In the genomic region with DNA sequence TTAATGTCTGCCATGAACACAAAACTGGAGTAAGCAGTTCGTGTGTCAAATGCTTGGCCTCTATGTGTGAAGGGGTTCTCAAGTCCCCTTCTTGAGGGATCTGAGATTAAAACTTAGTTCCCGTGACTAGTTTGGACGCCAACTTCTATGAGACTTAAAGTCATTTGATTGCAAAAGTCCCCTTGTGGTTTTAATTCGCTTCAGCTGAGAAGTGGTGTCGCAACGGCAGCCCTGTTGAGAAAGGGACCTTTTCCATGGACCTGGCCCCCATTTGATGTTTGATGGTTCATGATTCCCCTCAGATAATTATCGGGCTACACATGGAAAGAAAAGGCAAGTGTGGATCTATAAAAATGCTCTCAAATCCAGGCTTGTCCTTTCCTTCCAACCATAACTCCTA, we compare ENCODE assay signal across 9 mouse cellular contexts. TPM values are rescaled to one million over a fixed set of nuclear protein-coding genes. Genes with fewer than 3 reads are reported as not detected.
A peak's percentile ranks its signal among the peaks of the same experiment; 100 is the strongest.
DNase-seq lines count a peak whose midpoint lies in the region; ATAC-seq and TF ChIP-seq lines count a peak whose summit lies in the region.
"Had no signal": no experiment of that assay in that cellular context is flagged by ENCODE, and none has a peak within 500 bp of the region (broad histone marks: within the 10 kb centered on the region; RNA-seq: fewer than 3 reads in every experiment).

No protein-coding gene starts in this region.

- peak overlapping the region; percentile 59; the same call in 1 of the 2 replicates for H3K4me2 ChIP-seq in kidney, postnatal 0 days (ENCODE audit: low read length)
- H3K4me2 ChIP-seq in intestine, postnatal 0 days (replicated peaks; ENCODE audit: low read depth), result no peak overlapping the region

- H3K4me1 ChIP-seq in kidney, postnatal 0 days (replicated peaks; ENCODE audit: insufficient read depth, low read length), result no peaks in the 10 kb centered on the region; the same call in none of the 2 replicates
- H3K4me1 ChIP-seq in intestine, postnatal 0 days (replicated peaks; ENCODE audit: control insufficient read depth, insufficient read depth, low read length), result peaks cover 21% of the 10 kb centered on the region
- H3K4me1 ChIP-seq in megakaryocyte, embryonic 14.5 days, result peaks cover 73% of the 10 kb centered on the region

- no peak for TF ChIP-seq CTCF in kidney, postnatal 0 days (IDR thresholded peaks at IDR 0.05; ENCODE audit: low read depth)
- TF ChIP-seq CTCF in intestine, postnatal 0 days (IDR thresholded peaks at IDR 0.05; ENCODE audit: low read depth), result no peak

- no peak for ATAC-seq in CD4-positive, CD25-positive, alpha-beta regulatory T cell, adult 4 months
- no peak for ATAC-seq in kidney, postnatal 0 days (replicated peaks; ENCODE audit: low FRiP score, low read depth)
- ATAC-seq in intestine, postnatal 0 days, result no peak

- WGBS in kidney, postnatal 0 days, result 92% methylated on average over 7 of the region's 7 CpGs
- 87% methylated on average over 7 of the region's 7 CpGs for WGBS in intestine, postnatal 0 days

- H3K4me3 ChIP-seq in kidney, postnatal 0 days (replicated peaks; ENCODE audit: low read depth, low read length), result no peak overlapping the region
- H3K4me3 ChIP-seq in intestine, postnatal 0 days (ENCODE audit: low read depth, low read length), result no peak overlapping the region
- peak overlapping the region; percentile 78 for H3K4me3 ChIP-seq in megakaryocyte, embryonic 14.5 days (replicated peaks)

- no peaks in the 10 kb centered on the region for H3K27me3 ChIP-seq in kidney, postnatal 0 days (ENCODE audit: insufficient read depth, low read length)
- H3K27me3 ChIP-seq in intestine, postnatal 0 days (replicated peaks; ENCODE audit: control insufficient read depth, insufficient read depth, low read length), result no peaks in the 10 kb centered on the region
- H3K27me3 ChIP-seq in megakaryocyte, embryonic 14.5 days (replicated peaks), result no peaks in the 10 kb centered on the region

- H3K36me3 ChIP-seq in kidney, postnatal 0 days (ENCODE audit: insufficient read depth, low read length), result no peaks in the 10 kb centered on the region
- H3K36me3 ChIP-seq in intestine, postnatal 0 days (ENCODE audit: control insufficient read depth, insufficient read depth), result no peaks in the 10 kb centered on the region; the same call in 1 of the 2 replicates
- peaks cover 33% of the 10 kb centered on the region for H3K36me3 ChIP-seq in megakaryocyte, embryonic 14.5 days (replicated peaks; ENCODE audit: low read length)

- peak; percentile 51 for DNase-seq in CD4-positive, CD25-positive, alpha-beta regulatory T cell, adult 2 months (ENCODE audit: low read depth, low spot score)
- DNase-seq in kidney, postnatal 0 days (ENCODE audit: low spot score), result no peak
- DNase-seq in kidney, adult 11 months, result no peak
- no peak for DNase-seq in embryo, embryonic 10.5 days (ENCODE audit: low spot score)
- DNase-seq in left cerebral cortex, postnatal 4 days, result no peak

- no peak overlapping the region for H3K9ac ChIP-seq in kidney, postnatal 0 days (ENCODE audit: low read depth, low read length)
- H3K9ac ChIP-seq in intestine, postnatal 0 days (ENCODE audit: low read depth, low read length), result no peak overlapping the region

- intact Hi-C loops in left cerebral cortex, postnatal 4 days (cut with DNase I), result no loop called here

- no peak overlapping the region; the same call in 1 of the 2 replicates for H3K27ac ChIP-seq in kidney, postnatal 0 days
- H3K27ac ChIP-seq in intestine, postnatal 0 days (ENCODE audit: low read depth, low read length), result peak overlapping the region; percentile 57; the same call in 1 of the 2 replicates

- no peaks in the 10 kb centered on the region for H3K9me3 ChIP-seq in kidney, postnatal 0 days (replicated peaks; ENCODE audit: low read length)
- H3K9me3 ChIP-seq in intestine, postnatal 0 days (ENCODE audit: control insufficient read depth), result no peaks in the 10 kb centered on the region
- no peaks in the 10 kb centered on the region for H3K9me3 ChIP-seq in megakaryocyte, embryonic 14.5 days

RNA-seq across cellular contexts. Expression of gene E2f2, which starts 7.3 kb away (rescaled TPM):
- 10 to 100 TPM; 14.5 to 29.6 TPM for polyA plus RNA-seq in CD4-positive, CD25-positive, alpha-beta regulatory T cell, adult 4 months (2017; shearing (Covaris generic))
- polyA plus RNA-seq in kidney, postnatal 0 days (2015; fragmentation: Nextera tagmentation; extraction: Ambion mirVana), result 3.2 and 3.8 TPM in 2 replicates
- polyA plus RNA-seq in intestine, postnatal 0 days (2015; fragmentation: Nextera tagmentation; extraction: Ambion mirVana), result 4.1 and 4.2 TPM in 2 replicates
- polyA plus RNA-seq in megakaryocyte, embryonic 14.5 days (2012; ENCODE audit: insufficient read depth, low replicate concordance), result 10.5 and 25.7 TPM in 2 replicates
- 1 to 10 TPM; 1.4 to 1.5 TPM for total RNA-seq in left cerebral cortex, postnatal 4 days (2021)

RNA-seq across cellular contexts. Expression of gene Asap3, which starts 26.7 kb away (rescaled TPM):
- polyA plus RNA-seq in CD4-positive, CD25-positive, alpha-beta regulatory T cell, adult 4 months (2017; shearing (Covaris generic)), result not detected
- 2.7 and 3.0 TPM in 2 replicates for polyA plus RNA-seq in kidney, postnatal 0 days (2015; fragmentation: Nextera tagmentation; extraction: Ambion mirVana)
- 0.95 and 1.1 TPM in 2 replicates for polyA plus RNA-seq in intestine, postnatal 0 days (2015; fragmentation: Nextera tagmentation; extraction: Ambion mirVana)
- not detected in 2 replicates for polyA plus RNA-seq in megakaryocyte, embryonic 14.5 days (2012; ENCODE audit: insufficient read depth, low replicate concordance)
- 1 to 10 TPM; 4.2 to 4.9 TPM for total RNA-seq in left cerebral cortex, postnatal 4 days (2021)
- total RNA-seq: megakaryocyte-erythroid progenitor cell, adult 5-6 weeks had no signal

RNA-seq across cellular contexts. Expression of gene Id3, which starts 36.2 kb away (rescaled TPM):
- polyA plus RNA-seq in CD4-positive, CD25-positive, alpha-beta regulatory T cell, adult 4 months (2017; shearing (Covaris generic)), result 100 to 1,000 TPM; 388 to 433 TPM
- 764 and 829 TPM in 2 replicates for polyA plus RNA-seq in kidney, postnatal 0 days (2015; fragmentation: Nextera tagmentation; extraction: Ambion mirVana)
- 106 and 118 TPM in 2 replicates for polyA plus RNA-seq in intestine, postnatal 0 days (2015; fragmentation: Nextera tagmentation; extraction: Ambion mirVana)
- polyA plus RNA-seq in megakaryocyte, embryonic 14.5 days (2012; ENCODE audit: insufficient read depth, low replicate concordance), result 13.8 TPM in 1 of 2 replicates, not detected in the other
- total RNA-seq in left cerebral cortex, postnatal 4 days (2021), result 10 to 100 TPM; 50.9 to 52.7 TPM
